Mouse (Mus musculus) liver, embryonic 11.5 days (tissue): ENCODE results near the gene Slc35d2. TPM values are rescaled to one million over a fixed set of nuclear protein-coding genes. Genes with fewer than 3 reads are reported as not detected.
A peak's percentile ranks its signal among the peaks of the same experiment; 100 is the strongest.

ENCODE experiments used
- ATAC-seq: fragments of 200-750 bp; cut with Nextera tagmentation; replicated peaks from 2 replicates; pipeline ENCODE4 v1.8.0; 2017; ENCODE audit warnings: moderate number of reproducible peaks, mild to moderate bottlenecking, moderate TSS enrichment, moderate library complexity; ENCODE audit not compliant: low FRiP score
- DNase-seq: peaks from one replicate; pipeline ENCODE4 v3.0.0-alpha.2; 2017; ENCODE audit warnings: low spot score
- H3K27ac ChIP-seq: fragments of 300-500 bp; sonication (generic); 2 replicates; pipeline ENCODE4 v1.5.1; 2014; ENCODE audit warnings: mild to moderate bottlenecking, low read depth, low read length, control low read depth
- H3K27me3 ChIP-seq: fragments of 300-500 bp; sonication (generic); replicated peaks from 2 replicates; pipeline ENCODE4 v1.6.1; 2014; ENCODE audit warnings: low read length, mixed read lengths; ENCODE audit not compliant: control insufficient read depth, insufficient read depth
- H3K36me3 ChIP-seq: fragments of 300-500 bp; sonication (generic); 2 replicates; pipeline ENCODE4 v1.6.1; 2014; ENCODE audit warnings: mild to moderate bottlenecking, low read length, moderate library complexity, mixed read lengths; ENCODE audit not compliant: control insufficient read depth, insufficient read depth
- H3K4me1 ChIP-seq: fragments of 300-500 bp; sonication (generic); replicated peaks from 2 replicates; pipeline ENCODE4 v1.6.1; 2014; ENCODE audit warnings: low read length, mixed read lengths; ENCODE audit not compliant: control insufficient read depth, insufficient read depth
- H3K4me2 ChIP-seq: fragments of 300-500 bp; sonication (generic); 2 replicates; pipeline ENCODE4 v1.6.1; 2014; ENCODE audit warnings: mild to moderate bottlenecking, control low read depth, moderate library complexity
- H3K4me3 ChIP-seq: fragments of 300-500 bp; sonication (generic); 2 replicates; pipeline ENCODE4 v1.5.1; 2014; ENCODE audit warnings: low read depth, low read length, control low read depth
- H3K9ac ChIP-seq: fragments of 300-500 bp; sonication (generic); 2 replicates; pipeline ENCODE4 v1.6.1; 2014; ENCODE audit warnings: low read depth, low read length, control low read depth
- H3K9me3 ChIP-seq: fragments of 300-500 bp; sonication (generic); 2 replicates; pipeline ENCODE4 v1.6.1; 2016; ENCODE audit warnings: low read length, inconsistent platforms, mixed read lengths; ENCODE audit not compliant: control insufficient read depth
- WGBS: fragments of 180-500 bp; shearing (Covaris S2); extraction: QIAGEN DNeasy Blood & Tissue Kit; methylation state at CpG from one replicate; pipeline ENCODE4 v1.1.7; 2014; 5-methylcytosine and 5-hydroxymethylcytosine counted together
- polyA plus RNA-seq: library from polyadenylated mRNA; unstranded; fragments of >200 nt; fragmentation: Nextera tagmentation; extraction: Ambion mirVana; gene quantifications from 2 replicates; pipeline ENCODE4 v1.2.1, GENCODE M21; 2014

Gene Slc35d2
- 4.2 and 5.8 TPM in 2 replicates for polyA plus RNA-seq

DNA sequence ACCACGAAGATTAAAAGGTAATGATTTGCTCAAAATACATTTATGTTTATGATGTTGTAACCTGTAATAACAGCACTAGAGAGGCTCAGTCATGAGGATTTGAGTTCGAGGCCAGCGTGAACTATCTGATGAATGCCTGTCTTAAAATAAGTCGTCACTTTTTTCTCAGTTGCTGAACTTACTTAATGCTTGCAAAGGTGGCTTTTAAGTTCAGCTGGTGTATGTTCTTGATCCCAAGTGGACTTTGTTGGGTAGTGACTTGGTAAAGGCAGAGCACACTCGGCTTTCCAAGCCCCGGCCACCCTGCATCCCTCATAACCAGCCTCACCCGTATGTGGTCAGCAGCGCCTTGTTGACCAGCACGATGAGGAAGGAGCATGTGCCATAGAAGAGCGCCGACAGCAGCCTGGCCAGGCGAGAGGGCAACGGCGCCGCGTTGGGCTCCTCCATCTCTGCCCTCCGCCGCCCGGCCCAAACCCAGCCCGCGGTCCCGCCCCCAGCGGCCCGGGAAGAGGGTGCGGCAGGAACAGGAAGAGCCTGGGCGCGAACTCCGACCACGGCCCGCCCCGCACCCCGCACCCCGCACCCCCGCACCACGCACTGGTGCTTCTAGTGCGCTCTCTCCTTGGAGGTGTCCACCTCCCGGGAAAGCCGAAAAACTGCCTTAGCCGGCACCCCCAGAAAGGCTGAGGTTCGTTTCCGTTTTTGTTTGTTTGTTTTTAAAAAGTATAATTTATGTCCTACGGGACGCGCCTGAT is at the start of gene Slc35d2:
Gene Slc35d2, minus strand, starts transcription at position 511 of the 758 bp plus-strand sequence.
- ATAC-seq (peak; percentile 83), DNase-seq (peak; percentile 46)

DNA sequence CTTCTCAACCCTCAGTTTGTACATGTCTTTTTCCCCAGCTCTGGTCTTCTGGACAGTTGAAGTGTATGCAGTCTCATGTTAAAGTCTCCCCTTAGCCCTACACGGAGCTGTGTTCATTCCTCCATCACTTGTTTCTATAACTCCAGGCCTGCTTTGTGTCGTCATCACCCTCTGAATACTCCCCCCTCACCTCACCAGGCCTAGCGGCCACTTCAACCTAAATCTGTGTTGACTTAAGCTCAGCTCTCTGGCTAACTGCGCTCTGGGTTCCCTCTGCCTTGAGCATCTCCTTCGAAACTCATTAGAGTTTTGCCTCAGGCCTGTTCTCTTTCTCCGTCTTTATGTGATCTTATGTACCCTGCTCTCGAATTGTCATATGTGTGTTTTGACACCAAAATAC is 48.8 kb upstream of the Slc35d2 start:
- no peaks in the 10 kb centered on the region for H3K27me3 ChIP-seq
- H3K27ac ChIP-seq: no peak overlapping the region
- H3K9me3 ChIP-seq: no peaks in the 10 kb centered on the region
- 75% methylated on average over 7 of the region's 7 CpGs for WGBS
- H3K4me2 ChIP-seq: no peak overlapping the region
- H3K4me1 ChIP-seq: no peaks in the 10 kb centered on the region
- ATAC-seq (no peak), DNase-seq (no peak)
- no peak overlapping the region for H3K4me3 ChIP-seq
- H3K36me3 ChIP-seq: peaks cover 3% of the 10 kb centered on the region
- no peak overlapping the region for H3K9ac ChIP-seq

More for the DNA sequence above, at the start of gene Slc35d2:
- Histone ChIP-seq H3K36me3 (0 out of 2 replicates have a peak, but pooled peaks cover 5% of the 10 kb centered on the region), H3K27ac (no peak within 1 kb of the TSS), H3K27me3 (no peaks in the 10 kb centered on the region), H3K9ac (peak within 1 kb of the TSS; percentile 58), H3K9me3 (no peaks in the 10 kb centered on the region), H3K4me1 (peaks cover 8% of the 10 kb centered on the region; the same call in 1 of the 2 replicates), H3K4me2 (peak within 1 kb of the TSS; percentile 71), H3K4me3 (peak within 1 kb of the TSS; percentile 55)
- 7% methylated on average over 44 of the region's 44 CpGs for WGBS

DNA sequence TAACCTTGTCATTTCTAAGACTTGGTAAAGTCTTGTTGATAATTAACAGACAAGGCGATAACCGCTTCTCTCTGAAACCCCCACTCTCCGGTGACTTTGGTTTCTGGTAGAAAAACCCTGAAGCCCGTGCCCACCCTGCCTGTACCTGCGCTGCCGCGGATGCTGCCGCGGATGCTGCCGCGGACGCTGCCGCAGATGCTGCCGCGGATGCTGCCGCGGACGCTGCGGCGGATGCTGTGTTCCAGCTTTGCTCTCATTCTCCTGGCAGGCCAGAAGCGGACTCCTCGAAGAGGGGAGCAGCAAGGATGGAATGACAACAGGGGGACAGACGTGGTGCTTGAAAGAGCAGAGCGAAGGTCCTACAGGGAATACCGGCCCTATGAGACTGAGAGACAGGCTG is 40.6 kb upstream of the Slc35d2 start:
- no peak overlapping the region for H3K4me2 ChIP-seq
- no peak overlapping the region for H3K27ac ChIP-seq
- peaks cover 17% of the 10 kb centered on the region for H3K9me3 ChIP-seq
- H3K36me3 ChIP-seq: peaks cover 24% of the 10 kb centered on the region
- DNase-seq (no peak), ATAC-seq (no peak)
- no peak overlapping the region for H3K4me3 ChIP-seq
- no peaks in the 10 kb centered on the region for H3K27me3 ChIP-seq
- no peak overlapping the region for H3K9ac ChIP-seq
- no peaks in the 10 kb centered on the region for H3K4me1 ChIP-seq
- 95% methylated on average over 25 of the region's 25 CpGs for WGBS

DNA sequence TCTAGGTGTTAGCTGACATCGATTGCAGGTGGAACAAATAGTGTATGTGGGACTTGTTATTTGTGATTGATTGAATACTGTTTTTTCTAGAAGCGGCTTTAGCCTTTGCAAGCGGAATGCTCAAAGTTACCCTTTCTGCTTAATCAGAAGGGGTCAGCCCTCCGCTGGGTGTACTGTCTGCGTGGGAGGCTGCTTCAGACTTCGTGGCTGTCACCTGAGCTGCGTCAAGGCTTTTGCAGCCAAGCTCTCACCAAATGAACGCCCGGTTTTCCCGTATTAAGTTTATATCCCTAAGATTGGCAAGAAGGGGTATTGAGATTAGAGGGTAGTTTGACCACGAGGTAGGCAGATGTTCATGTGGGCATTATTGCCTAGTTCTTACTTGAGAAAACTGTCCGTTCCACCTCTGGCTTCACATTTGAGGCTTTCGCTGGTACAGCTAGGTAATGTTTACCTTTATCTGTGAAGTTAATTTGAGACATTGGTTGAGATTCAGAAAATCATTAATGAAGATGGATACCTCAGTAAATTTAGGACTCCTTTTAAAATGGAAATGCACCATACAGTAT is 34.1 kb upstream of the Slc35d2 start:
- Histone ChIP-seq H3K9ac (no peak overlapping the region), H3K4me2 (peak overlapping the region; percentile 100), H3K4me1 (peaks cover 6% of the 10 kb centered on the region), H3K4me3 (peak overlapping the region; percentile 76), H3K9me3 (no peaks in the 10 kb centered on the region), H3K27ac (no peak overlapping the region), H3K27me3 (0 out of 2 replicates have a peak, but pooled peaks cover 3% of the 10 kb centered on the region), H3K36me3 (peaks cover 6% of the 10 kb centered on the region; the same call in 1 of the 2 replicates)
- DNase-seq: no peak
- 44% methylated on average over 13 of the region's 13 CpGs for whole genome bisulfite sequencing
- ATAC-seq: no peak

DNA sequence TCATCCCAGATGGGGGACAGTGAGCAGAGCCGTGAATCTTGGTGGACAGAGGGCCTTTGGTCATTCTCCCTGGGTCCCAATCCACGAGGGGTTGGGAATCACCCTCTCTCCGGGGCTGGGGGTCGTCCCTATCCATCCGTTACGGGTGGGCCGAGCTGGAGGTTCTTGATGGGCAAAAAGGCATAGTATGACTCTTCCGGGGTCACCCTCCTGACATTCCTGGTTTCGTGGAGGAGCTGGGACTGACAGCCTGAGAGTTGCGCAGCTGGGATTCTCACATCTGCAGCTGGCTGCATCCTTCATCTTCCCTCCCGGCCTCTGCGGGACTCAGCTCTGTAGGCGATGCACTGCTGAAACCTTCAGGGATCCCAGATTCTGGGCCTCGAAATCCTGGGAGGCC is 33.5 kb upstream of the Slc35d2 start:
- peak overlapping the region; percentile 100 for H3K4me2 ChIP-seq

DNA sequence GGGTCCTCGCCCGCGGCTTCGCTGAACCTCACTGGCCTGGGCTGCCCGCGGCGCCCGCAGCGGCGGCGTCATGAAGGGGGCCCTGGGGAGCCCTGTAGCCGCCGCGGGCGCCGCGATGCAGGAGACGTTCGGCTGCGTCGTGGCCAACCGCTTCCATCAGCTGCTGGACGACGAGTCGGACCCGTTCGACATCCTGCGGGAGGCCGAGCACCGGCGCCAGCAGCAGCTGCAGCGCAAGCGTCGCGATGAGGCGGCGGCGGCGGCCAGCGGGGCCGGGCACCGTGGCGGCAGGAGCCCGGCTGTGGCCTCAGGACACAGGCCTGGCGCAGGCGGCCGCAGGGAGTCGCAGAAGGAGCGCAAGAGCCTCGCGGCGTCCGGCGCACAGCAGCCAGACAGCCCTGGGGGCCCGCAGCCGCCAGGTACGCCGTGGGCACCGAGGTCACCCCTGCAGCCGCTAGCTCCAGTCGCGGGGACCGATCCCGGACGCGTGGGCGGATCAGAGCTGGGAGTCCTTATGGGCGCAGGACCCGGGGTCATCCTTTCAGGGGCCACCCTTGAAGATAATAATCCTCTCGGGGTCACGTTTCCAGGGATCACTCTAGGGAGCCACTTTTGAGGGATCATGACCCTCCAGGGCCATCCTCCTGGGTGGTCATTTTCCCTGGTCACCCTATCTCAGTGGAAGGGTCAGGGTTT is 32.9 kb upstream of the Slc35d2 start:
- peaks cover 6% of the 10 kb centered on the region for H3K4me1 ChIP-seq
- under 1% methylated on average over 71 of the region's 71 CpGs for WGBS
- no peaks in the 10 kb centered on the region for H3K9me3 ChIP-seq
- H3K36me3 ChIP-seq: 0 out of 2 replicates have a peak, but pooled peaks cover 2% of the 10 kb centered on the region
- H3K4me3 ChIP-seq: peak overlapping the region; percentile 76
- DNase-seq (no peak), ATAC-seq (peak; percentile 55)
- peak overlapping the region; percentile 40 for H3K27ac ChIP-seq
- 0 out of 2 replicates have a peak, but pooled peaks cover 3% of the 10 kb centered on the region for H3K27me3 ChIP-seq
- H3K4me2 ChIP-seq: peak overlapping the region; percentile 100
- peak overlapping the region; percentile 74 for H3K9ac ChIP-seq

More for the DNA sequence above, 33.5 kb upstream of the Slc35d2 start:
- peak; percentile 47 for DNase-seq
- no peaks in the 10 kb centered on the region for H3K9me3 ChIP-seq
- no peak overlapping the region for H3K27ac ChIP-seq
- peaks cover 5% of the 10 kb centered on the region; the same call in 1 of the 2 replicates for H3K36me3 ChIP-seq
- 6% methylated on average over 14 of the region's 14 CpGs for WGBS
- H3K4me1 ChIP-seq: peaks cover 6% of the 10 kb centered on the region
- H3K4me3 ChIP-seq: peak overlapping the region; percentile 76
- H3K27me3 ChIP-seq: 0 out of 2 replicates have a peak, but pooled peaks cover 3% of the 10 kb centered on the region
- ATAC-seq: no peak
- peak overlapping the region; percentile 74 for H3K9ac ChIP-seq

DNA sequence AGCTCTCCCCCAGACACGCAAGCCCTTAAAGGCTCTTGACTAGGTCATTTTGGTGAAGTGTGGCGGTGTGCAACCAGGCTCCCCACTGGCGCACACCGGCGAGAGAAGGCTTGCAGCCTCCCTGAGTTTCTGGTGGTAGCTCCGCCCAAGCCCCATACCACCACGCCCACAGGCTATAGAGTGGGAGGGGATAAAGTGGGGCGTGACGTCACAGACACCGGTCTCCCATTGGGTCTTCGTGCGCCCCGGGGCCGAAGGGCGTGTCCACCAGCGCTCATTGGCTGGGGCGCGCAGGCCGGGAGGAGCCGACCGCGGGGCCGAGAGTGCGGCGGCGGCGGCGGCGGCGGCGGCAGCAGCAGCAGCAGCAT is 32.4 kb upstream of the Slc35d2 start, which contains the start of gene Habp4:
Gene Habp4, plus strand, starts transcription at position 277 of the 368 bp plus-strand sequence.
- WGBS: under 1% methylated on average over 28 of the region's 31 CpGs
- peak within 1 kb of the TSS; percentile 100 for H3K4me2 ChIP-seq

DNA sequence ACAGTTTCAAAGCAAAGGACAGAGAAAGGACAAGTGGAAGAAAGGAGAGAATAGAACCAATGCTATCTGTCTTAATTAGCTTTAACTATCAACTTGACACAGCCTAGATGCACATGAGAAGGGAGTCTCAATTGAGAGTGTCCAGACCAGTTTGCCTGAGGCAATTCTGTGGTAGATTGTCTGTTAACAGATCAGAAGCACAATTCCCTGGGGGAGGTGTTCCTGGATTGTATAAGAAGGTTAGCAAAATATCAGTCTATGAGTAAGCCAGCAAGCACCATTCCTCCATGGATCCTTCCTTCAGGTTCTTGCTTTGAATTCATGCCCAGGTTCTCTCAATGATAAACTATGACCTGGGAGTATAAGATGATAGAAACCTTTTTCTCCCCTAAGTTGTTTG is 27.8 kb upstream of the Slc35d2 start:
- DNase-seq: no peak
- no peak for ATAC-seq
- H3K9me3 ChIP-seq: no peaks in the 10 kb centered on the region

More for the DNA sequence above, 32.4 kb upstream of the Slc35d2 start, which contains the start of gene Habp4:
- Histone ChIP-seq H3K9me3 (no peaks in the 10 kb centered on the region), H3K27ac (peak within 1 kb of the TSS; percentile 40), H3K4me1 (peaks cover 6% of the 10 kb centered on the region), H3K9ac (peak within 1 kb of the TSS; percentile 74), H3K4me3 (peak within 1 kb of the TSS; percentile 76), H3K36me3 (0 out of 2 replicates have a peak, but pooled peaks cover 2% of the 10 kb centered on the region), H3K27me3 (0 out of 2 replicates have a peak, but pooled peaks cover 5% of the 10 kb centered on the region)
- ATAC-seq (peak; percentile 99), DNase-seq (peak; percentile 97)

More for the DNA sequence above, 27.8 kb upstream of the Slc35d2 start:
- H3K36me3 ChIP-seq: no peaks in the 10 kb centered on the region
- H3K4me3 ChIP-seq: no peak overlapping the region
- H3K9ac ChIP-seq: no peak overlapping the region
- no peak overlapping the region for H3K4me2 ChIP-seq
- 0 out of 2 replicates have a peak, but pooled peaks cover 2% of the 10 kb centered on the region for H3K27me3 ChIP-seq
- H3K4me1 ChIP-seq: peaks cover 5% of the 10 kb centered on the region; the same call in 1 of the 2 replicates
- no peak overlapping the region for H3K27ac ChIP-seq
